Mouse (Mus musculus) testis, postnatal 10 days (tissue): ENCODE measurements at regions not wholly inside any gene's neighbourhood (a gene's known extent, or its start where the extent isn't known, plus 50 kb on each side); places are given as distances from the start of the nearest gene placed in this dataset.

Experiments used
- DNase-seq: peaks from one replicate; pipeline ENCODE4 v3.0.0; 2021; ENCODE audit warnings: low spot score

DNA sequence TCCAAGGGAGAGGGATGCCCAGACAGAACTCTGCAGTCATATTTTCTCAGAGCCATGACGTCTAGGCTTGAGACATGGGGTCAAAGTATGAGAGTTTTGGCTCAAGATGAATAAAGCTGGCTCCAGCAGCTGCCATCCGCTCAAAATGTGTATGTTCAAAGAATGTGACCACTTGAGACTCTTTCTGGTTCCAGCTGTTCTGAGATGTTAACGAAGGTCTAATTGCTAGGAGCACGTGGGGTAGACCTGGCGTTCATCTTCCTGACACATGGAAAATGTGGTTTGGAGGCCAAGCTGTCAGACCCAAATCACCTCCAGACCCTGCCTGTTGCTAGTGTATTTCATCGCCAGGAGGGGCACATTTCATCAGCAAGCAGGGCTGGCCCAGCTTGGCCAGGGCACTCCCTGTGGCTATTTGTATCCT, 58.9 kb upstream of the Ankrd1 start:
- DNase-seq = no peak

DNA sequence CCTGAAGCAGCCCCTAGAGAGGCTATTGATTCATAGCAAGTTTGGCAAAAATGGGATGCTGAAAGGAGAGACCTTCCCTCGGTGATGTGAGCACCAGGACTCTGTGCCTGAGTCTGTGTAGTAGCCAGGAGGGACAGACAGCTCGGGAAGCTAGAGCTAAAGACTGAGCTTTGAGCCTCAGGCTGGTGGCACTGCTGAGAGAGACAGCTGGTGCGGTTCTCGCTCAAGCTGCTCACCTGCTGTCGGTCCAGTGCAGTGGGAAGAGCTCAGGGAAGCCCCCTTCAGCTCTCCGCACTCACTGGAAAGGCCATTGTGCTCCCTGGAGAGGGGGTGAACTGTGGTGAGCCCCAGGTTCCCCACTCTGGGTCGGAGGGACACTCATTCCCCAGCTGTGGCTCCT, 60.4 kb upstream of the Ankrd1 start:
- DNase-seq = no peak

DNA sequence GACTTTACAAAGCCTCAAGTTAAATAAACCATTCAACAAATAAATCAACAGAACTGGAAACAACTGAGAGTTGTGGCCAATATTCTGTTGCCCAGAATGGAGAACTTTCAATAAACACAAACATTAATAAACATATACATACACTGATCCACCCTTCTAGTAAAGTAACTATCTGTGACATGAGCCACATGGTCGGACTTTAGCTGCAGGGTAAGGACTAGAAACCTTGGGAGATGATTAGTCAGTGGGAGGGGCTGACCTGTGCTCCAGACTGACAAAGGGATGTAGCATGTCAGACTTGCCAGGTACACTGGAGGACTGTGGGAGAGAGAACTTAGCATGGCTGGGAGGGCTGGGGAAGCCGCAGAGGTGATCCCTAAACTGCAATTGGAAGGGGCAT, 61.6 kb upstream of the Ankrd1 start:
- DNase-seq = no peak

DNA sequence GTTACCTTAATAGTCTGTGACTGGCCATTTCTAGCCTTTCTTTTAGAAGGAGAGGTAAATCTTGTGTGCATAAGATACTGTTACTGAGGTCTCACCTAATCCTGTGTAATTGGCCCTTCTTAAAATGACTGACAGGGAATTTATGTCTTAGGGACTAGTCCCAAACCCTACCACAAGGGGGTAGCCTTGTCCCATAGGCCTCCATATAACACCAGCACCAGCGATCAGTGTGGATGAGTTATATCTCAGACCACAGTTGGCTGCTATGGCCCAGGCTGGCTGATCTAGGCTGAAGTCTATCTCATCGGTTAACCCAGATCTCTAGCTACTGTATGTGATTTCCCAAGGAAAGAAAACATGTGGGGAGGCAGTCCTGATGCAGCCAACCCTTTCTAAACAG, 63.2 kb upstream of the Ankrd1 start:
- peak; percentile 56 for DNase-seq

DNA sequence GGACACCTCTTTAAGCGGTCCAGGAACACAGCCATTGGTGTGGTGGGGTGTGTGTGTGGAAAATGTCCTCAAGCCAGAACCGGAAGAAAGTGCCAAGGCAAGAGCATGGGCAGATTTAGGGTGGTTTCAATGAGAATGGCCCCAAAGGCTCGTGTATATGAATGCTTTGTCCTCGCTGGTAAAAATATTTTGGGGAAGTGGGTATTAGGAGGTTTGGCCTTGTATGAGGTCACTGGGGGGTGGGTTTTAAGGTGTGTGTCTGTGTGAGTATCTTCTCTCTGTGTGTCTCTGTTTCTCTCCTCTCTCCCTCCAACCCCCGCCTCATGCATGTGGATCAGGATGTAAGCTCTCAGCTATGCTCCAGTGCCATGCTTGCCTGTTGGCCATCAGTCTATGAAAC, 69.8 kb upstream of the Ankrd1 start:
- DNase-seq = no peak

DNA sequence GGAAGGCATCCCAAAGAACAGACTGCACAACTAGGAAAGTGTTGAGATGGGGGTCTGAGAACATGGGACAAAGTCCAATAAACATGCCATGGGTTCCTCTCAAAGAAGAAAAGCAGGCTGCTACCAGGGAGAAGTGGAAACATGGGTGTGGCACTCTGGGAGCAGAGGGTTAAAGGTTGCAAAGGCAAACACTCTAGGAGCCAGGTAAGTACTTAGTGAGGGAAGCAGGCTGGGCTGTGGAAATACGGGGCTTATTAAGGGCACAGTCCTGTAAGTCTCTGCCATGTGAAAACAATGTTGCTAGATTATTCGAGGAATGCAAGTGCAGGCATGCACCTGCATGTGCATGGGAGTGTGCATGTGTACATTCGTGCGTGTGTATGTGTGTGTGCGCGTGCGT, 71.7 kb upstream of the Ankrd1 start:
- no peak for DNase-seq

DNA sequence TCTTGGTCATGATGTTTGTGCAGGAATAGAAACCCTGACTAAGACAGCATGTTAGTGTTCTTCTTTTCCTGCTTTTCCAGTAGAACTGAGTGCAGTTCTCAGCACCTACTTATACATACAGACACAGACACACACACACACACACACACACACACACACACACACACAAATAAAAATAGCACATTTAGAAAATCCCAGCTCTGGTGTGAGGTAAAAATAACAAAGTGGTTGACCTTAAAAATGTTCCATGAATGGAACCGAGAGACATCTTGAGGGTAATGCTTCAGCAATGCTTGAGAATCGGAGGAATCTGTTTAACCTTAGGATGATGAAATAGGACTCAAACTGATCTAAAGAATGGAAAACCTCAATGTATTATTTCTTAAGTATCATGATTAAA, 84.4 kb upstream of the Ankrd1 start:
- DNase-seq = no peak

DNA sequence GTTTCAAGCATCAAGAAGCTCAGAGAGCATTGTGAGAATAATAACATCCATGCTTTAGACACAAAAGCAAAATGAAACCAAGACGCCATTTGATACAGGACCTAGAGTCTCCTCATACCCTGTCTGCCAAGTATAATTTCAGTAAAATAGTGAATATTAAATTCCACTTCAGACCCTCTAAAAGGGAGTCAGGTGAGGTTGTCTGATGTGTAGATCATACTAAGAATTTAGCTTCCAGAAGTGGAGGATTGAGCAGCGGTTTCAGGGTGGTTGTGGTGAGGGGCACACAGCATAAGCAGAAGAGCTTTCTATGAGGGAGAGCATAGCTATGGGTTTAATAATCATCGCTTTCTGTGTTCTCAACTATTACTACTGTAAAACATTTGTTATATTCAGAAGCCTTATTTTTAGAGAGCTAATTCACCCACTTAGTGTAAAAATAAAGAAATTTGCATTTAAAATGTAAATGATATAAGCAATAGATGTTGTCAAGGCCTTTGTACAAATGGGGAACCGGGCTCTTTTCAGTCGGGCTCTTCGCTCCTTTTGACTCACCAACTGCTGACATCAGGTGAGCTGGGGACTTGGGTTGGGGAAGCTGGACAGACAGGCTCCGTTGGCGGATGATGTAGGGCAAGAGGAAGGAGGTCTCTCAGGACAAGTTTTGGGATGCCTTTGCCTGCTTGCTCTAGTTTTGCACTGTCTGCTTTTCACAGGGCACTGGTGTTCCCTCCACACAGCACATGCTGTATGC, 85.2 kb upstream of the Ankrd1 start:
- no peak for DNase-seq

DNA sequence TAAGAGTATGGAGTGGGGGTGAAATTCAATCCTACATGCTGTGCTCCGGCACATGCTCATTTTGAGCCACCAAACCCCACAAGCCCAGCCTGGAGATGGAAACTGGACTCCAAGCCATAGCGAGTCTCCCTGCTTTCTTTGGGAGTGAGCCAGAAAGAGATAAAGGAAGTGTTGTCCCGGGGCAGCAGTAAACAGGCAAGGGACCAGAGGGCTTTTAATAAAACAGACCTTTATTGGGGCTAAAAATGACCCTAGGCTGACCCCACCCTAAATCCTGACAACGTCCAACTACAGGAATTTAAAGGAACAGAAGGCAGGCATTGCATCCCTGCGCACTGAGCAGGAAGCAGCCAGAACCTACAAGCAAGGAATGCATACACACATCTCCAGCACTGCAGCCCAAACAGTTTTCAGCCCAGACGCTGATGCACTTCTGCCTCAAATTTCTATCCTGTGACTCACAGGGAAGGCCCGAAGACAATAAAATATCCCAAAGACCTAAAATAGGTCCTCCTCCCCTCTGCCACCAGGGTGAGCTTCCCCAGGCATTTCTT, 87.9 kb upstream of the Ankrd1 start:
- no peak for DNase-seq

DNA sequence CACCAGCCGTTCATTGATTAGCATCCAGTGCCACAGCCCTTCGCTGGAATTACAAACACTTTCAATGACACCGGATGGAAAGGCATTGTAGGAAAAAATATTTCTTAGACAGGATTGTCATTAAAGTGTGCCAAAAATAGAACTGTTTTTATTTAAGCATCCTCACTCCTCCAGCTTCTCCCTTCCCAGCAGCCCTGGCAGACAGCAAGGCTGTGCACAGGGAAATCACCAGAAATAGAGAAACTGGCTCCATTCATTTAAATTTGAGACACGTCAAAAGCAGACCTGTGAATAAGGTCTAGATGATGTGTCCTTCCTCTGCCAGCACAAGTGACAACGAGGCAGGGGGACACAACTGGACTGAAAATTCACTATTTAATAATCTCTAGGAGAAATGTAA, 88.5 kb upstream of the Ankrd1 start:
- no peak for DNase-seq

DNA sequence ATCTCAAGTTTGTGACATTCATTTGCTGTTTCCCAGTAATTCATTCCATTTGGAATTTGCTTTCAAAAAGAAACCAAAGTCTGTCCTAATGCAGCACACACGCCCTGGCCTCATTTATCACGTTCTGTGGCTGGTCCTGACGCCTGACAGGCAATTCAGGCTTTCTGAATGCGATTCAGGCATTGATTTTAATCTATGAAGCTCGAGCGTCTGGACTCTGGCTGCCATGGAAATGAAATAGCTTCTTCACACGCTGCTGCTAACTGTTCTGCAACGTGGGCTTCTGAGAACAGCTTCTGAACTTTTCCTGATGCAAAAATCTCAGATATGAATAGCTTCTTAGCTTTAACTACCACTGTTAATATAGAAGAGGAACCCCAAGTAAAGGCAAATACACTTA, 93.6 kb upstream of the Ankrd1 start:
- DNase-seq = no peak

DNA sequence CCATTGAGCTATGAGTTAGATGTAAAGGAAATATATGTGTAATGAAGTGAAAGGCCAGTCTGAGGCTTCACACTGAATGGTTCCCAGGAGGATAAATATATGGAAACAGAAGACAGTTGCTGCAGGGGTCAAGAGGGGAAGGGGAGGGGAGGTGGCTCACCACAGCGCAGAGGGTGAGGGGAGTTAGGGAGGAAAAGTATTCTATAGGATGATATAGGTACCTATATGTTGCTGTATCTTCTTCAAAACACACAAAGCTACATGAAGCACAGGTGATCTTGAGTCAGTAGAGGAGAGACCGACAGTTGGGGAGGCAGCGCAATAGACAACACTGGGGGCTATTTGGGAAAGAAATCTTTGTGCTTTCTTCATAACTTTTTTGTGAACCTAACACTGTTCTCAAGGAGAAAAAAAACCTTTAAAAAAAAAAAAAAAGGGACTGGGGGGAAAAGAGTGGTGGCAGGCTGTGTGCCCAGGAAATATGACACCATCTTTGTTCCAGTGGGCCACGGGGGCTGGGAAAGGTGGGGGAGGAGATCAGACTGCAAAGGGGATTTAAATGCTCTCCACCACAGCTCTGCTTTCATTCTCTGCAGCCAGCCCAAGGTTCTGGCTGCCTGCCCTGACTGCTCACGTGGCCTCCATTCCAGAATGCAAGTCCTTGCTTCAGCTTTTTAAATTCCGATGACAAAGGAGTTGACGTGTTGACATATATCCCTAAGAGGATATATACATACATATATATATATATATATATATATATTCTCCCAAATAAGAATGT, 94.5 kb upstream of the Ankrd1 start:
- peak; percentile 53 for DNase-seq

DNA sequence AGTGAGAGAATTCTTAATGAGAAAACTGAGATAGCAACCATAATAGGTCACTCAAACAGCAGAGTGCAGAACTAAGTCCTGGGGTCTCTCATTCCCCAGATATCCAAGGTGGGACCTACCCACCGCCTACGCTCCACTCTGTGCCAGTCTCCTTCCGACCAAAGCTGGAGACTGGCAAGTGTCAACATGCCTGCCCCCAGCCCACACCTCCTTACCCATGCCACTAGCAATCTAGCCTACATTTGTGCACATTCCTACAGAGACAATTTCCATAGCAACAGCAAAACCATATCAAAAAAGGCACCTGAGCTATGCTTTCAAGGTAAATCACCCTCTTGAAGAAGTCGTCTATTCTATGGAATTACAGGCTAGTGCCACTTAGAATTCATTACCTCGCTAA, 97.3 kb upstream of the Ankrd1 start:
- no peak for DNase-seq

DNA sequence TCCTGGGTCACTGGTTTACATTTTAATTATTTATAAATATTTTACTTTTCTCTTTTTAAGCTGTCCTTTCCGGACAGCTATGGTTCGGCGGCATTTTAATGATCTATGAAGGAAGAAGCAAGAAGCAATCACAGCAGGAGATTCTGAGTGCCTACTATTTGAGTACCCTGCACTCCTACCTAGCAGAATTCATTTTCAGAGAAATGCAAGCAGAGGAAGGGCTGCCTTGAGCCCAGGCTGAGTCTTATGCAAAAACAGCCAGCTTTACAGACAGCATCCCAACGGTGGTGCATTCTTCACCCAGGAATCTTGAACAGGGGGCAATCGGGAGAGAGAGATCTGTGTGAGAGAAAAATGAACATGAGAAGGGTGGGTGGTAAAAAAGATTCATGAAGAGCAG, 97.7 kb upstream of the Ankrd1 start:
- DNase-seq = no peak

DNA sequence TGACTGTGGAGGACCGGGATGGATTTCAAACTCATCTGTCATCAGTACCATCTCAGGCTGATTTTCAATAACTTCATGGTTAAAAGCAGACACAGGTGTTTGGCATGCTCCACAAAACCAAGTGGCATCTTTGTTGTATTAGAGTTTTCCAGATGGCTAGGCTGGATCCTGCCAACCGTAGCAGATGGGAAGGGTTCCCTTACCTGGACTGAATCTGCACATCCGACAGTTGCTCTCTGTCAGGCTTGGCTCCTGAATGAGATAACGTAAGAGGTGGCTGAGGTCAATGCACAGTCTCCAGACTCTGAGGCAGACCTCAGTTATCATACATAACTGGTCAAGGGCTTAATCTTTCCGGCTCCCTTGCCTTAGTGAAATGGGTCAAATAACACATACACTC, 99.0 kb upstream of the Ankrd1 start:
- DNase-seq = no peak

DNA sequence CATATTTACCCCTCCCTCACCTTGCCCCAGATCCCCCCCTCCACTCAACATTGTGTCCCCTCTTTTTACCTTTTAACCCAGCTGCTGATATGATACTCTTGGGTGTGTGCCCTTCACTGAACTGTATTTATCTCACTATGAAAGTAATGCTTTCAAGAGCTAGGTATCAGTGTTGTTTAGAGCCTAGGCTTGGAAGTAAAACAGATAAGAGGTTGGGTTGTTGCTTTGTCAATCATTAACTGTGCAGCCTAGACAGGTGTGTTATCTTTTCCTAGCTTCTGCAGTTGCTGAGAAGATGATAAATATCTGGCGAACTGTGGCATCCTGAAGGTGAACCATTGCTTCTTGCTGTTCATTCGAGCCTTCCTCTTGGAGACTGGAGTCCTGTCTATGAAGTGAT, 101.2 kb upstream of the Ankrd1 start:
- DNase-seq = no peak

DNA sequence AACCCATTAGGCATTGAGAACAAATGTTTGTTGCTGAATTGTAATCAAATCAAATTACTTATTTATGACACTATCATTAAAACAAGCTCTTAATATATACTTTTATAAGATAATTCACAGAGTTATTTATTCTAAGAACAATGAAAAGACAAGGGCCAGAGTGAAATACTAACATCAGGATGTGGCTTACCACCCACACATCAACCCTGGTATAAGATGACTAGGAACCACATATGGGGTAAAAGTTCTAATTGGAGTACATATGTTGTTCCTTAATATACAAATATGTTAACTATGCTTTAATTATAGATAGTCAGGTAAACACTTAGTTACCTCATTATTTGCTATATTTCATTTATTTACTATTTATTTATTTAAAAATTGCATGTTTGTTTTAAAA, 101.7 kb upstream of the Ankrd1 start:
- DNase-seq = no peak

DNA sequence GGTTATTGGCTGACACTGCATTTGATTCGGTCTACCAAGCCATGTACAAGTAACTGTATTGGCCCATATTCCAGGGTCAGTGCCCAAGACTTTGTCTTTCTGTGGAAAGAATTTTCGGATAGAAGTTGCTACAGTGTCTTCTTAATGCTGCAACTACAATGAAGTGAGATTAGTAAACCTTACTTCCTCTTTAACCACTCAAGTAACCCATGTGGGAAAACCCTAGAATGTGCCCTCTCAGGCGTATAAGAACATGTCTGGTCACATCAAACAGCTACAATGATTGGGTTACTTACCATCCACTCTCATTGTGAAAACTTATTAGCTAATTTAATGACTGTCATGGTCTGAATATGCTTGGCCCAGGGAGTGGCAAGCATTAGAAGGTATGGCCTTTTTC, 102.3 kb upstream of the Ankrd1 start:
- no peak for DNase-seq

DNA sequence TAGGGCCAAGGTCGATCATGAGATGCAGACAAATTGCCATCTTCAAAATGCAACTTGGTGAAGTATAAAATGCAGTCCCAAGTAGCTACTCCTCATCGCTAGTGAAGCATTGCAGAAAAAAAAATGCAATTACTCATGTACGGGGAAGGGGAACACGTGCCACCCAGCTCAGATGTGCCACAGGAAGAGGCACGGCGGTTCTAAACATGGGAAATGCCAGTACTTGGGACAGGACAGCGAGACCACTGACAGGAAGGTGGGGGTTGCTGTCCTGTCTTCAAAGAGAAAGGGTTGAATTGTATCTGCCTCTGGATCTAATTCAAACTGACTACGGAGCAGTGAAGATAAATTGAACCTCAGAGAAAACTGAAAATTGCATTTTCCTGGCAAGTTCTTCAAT, 104.6 kb upstream of the Ankrd1 start:
- DNase-seq = no peak

DNA sequence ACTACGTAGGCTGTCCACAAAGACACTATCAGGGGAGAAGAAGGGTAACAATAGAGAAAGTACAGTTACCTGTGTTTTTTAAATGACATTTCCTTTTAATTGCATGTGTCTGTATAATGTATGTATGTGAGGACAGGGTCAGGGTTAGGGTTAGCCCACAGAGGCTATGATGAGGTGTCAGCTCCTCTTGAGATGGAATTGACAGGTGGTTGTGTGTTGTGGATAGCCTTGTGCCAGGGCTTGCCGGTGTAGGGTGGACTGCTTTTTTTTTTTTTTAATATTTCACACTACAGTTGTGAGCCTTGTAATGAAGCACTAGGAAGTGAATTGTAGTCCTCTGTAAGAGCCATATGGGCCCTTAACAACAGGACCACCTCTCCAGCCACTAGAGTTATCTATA, 105.7 kb upstream of the Ankrd1 start:
- DNase-seq = no peak

DNA sequence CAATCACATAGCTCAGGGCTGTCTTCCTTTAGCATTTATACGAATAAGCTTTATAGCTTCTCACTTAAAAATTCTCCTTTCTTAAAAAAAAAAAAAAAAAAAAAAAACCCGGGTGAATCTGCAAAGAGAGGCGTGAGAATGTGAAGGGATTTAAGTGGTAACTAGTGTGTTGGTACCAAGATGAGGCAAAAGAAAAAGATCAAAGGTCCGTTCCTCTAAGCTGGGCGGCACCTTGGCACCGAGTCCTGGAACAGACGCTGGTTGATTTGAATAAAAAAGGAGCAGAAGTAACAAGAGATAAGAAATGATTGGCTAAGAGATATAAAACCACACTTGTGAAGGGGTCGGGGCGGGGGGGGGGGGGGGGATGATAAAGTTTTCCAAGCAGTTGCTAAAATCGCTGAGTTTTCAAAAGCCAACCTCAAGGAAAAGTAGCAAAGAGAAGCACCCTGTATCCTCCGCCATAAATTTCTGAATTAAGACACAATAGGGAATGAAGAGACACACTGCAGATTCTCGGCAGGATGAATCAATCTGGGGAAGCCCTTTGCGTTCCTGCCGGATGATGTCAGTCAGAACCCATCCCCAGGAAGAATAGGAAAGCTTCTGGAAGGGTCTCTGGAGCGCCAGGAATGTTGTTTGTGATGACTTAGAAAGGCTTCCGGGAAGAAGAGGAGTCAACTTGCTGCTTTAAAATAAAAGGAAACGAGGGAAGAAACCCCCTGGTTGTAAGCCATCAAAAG, 107.7 kb upstream of the Ankrd1 start:
- no peak for DNase-seq

DNA sequence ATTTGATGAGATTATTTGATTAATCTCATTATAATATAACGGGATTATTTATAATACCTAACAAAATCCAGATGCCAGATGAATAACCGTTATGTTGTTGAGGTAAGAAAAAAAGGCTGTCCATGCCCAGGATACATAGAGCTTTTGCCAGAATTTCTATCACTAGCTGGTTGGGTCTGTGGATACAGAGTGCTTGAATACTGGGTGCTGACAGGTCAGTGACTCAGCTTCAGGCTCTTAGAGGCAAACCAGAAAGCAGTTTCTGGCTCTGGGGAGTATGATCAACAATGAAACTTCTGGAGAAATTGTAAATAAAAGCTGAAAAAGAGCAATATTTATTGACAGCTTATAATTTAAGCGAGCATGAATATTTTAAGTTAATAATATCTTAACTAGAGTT, 109.4 kb upstream of the Ankrd1 start:
- no peak for DNase-seq

DNA sequence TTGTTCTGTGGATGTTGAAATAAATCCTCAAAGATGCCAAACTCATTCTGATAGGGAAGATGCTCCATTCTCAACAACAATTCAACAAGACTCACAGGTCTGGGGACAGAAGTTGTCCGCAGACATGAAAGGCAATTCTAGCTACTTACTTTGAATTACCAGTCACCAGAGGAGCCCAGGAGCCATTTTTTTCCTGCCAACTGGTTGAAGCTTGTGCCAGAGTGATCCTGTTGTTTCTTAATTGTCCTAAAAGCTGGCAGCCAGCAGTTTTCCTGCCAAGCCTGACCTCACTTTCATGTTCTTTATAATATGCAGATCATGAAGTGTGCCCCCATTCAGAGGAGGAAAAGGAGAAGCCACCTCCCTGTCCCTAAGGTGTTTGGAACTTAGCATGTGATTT, 110.0 kb upstream of the Ankrd1 start:
- no peak for DNase-seq
